Mouse (Mus musculus): ENCODE data around the gene Ccdc17. TPM values are rescaled to one million over a fixed set of nuclear protein-coding genes. Genes with fewer than 3 reads are reported as not detected.
A peak's percentile ranks its signal among the peaks of the same experiment; 100 is the strongest.

Ccdc17 gene
- polyA plus RNA-seq, 1 experiment: 3.0 TPM

DNA sequence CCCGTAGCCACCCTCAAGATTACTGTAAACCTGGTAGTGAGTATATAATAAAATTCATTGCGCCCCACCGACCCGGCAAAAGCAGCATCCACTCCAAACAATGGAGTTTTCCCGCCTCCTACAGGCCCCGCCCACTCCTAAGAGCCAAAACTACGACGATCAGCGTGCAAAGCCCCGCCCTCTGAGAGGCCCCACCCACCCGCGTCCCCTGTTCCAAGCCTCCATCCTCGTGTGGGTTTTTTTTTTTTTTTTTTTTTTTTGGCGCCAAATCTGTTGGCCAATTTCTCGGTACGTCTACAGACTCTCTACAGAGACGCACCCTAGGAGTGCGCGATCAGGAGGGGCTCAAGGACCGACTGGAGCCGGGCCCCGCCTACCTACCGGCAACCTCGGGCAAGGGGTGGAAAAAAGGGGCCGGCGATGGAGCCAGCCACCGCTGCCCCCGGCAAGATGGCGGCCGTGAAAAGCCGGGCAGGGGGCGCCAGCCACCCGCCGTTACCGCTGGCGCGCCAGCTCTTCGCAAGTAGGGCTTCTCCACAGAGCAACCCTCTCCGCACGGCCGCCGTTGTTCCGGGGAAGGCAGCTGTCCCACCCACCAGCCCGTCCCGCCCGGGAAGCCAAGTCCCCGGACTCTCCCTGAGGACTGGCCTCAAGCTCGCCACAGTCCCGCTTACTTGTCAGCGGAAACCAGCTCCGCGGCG is 30.4 kb downstream of the Ccdc17 start:
- no peak for TF ChIP-seq CTCF (IDR thresholded peaks at IDR 0.05; ENCODE audit: control insufficient read depth, insufficient read depth, insufficient replicate concordance, low read depth, low read length)
- H3K4me1 ChIP-seq (ENCODE audit: control insufficient read depth, insufficient read depth, low read length): no peaks in the 10 kb centered on the region; the same call in 1 of the 2 replicates
- H3K27me3 ChIP-seq (ENCODE audit: control insufficient read depth, insufficient read depth, low read length): no peaks in the 10 kb centered on the region
- peak overlapping the region; percentile 97 for H3K4me3 ChIP-seq (ENCODE audit: control insufficient read depth, low read depth, low read length)
- no peaks in the 10 kb centered on the region for H3K36me3 ChIP-seq (ENCODE audit: control insufficient read depth, insufficient read depth, low read length)
- peak overlapping the region; percentile 94 for H3K27ac ChIP-seq (ENCODE audit: control insufficient read depth, insufficient read depth, low read depth, low read length)

DNA sequence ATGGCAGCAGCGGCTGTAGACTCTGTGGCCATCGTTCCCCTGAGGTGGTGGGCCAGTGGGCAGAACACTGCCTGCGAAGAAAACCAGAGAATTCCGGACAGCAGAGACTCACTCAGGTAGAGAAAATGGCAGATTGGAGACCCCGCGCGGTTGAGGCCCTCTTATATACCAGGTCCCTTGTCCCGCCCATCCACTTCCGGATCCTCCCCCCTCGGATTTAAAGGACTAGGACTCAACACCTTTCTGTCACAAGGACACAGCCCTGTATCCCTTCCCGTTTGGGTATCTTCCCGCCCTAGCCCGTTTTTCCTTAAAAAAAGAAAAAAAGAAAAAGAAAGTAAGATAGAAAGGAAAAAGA is 30.9 kb downstream of the Ccdc17 start:
- peak overlapping the region; percentile 97 for H3K4me3 ChIP-seq (ENCODE audit: control insufficient read depth, low read depth, low read length)
- H3K27me3 ChIP-seq (ENCODE audit: control insufficient read depth, insufficient read depth, low read length): no peaks in the 10 kb centered on the region
- no peaks in the 10 kb centered on the region for H3K36me3 ChIP-seq (ENCODE audit: control insufficient read depth, insufficient read depth, low read length)
- peak; percentile 92 for TF ChIP-seq POLR2A (IDR thresholded peaks at IDR 0.05; ENCODE audit: control insufficient read depth, low read depth, low read length)
- no peak for TF ChIP-seq CTCF (IDR thresholded peaks at IDR 0.05; ENCODE audit: control insufficient read depth, insufficient read depth, insufficient replicate concordance, low read depth, low read length)
- H3K4me1 ChIP-seq (ENCODE audit: control insufficient read depth, insufficient read depth, low read length): no peaks in the 10 kb centered on the region; the same call in 1 of the 2 replicates
- H3K27ac ChIP-seq (ENCODE audit: control insufficient read depth, insufficient read depth, low read depth, low read length): peak overlapping the region; percentile 94

DNA sequence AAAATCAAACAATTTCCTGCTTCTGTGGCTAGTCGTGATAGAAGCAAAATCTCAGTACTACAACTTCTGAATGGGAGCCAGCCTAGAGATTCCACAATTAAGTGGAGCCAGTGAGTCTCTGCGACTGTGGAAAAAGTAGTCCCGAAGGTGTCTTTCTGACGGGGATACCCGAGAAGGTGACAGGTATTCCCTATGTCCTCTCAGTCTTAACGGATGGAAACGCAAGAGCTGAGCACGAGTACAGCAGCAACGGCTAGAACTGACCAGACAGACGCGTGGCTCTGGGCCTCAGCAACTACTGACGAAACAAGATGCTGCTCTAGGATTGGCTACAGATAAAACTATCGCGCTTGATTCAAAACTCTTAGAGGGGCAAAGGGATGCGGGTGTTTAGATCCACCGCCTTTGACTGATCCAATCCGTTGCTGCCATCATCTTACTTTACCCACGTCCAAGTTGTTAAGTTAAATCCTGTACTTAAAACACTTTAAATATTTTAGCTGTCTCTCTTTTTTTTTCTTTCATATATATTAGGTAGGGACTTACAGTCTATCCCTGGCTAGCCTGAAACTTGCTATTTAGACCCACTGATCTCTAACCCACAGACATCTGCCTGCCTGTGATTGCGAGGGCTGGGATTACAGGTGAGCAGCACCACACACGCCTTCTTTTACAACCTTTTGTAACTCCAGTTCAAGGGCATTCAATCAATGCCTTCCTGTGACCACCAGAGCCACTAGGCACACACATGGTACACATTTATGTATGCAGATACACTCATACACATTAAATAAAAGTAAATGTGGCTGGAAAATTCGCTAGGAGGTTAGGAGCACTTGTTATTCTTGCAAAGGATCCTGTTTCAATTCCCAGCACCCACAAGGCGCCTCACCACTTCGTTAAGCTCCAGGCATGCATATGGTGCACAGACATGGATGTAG is 31.5 kb downstream of the Ccdc17 start, which contains the start of gene Nasp:
Gene Nasp (minus strand): TSS at position 220 of the 941 bp plus-strand sequence.
- TF ChIP-seq POLR2A (IDR thresholded peaks at IDR 0.05; ENCODE audit: control insufficient read depth, low read depth, low read length) (peak; percentile 82; the same call in 1 of the 2 replicates), CTCF (IDR thresholded peaks at IDR 0.05; ENCODE audit: control insufficient read depth, insufficient read depth, insufficient replicate concordance, low read depth, low read length) (no peak)
- H3K36me3 ChIP-seq (ENCODE audit: control insufficient read depth, insufficient read depth, low read length): no peaks in the 10 kb centered on the region
- no peaks in the 10 kb centered on the region; the same call in 1 of the 2 replicates for H3K4me1 ChIP-seq (ENCODE audit: control insufficient read depth, insufficient read depth, low read length)
- H3K4me3 ChIP-seq (ENCODE audit: control insufficient read depth, low read depth, low read length): peak within 1 kb of the TSS; percentile 97
- no peaks in the 10 kb centered on the region for H3K27me3 ChIP-seq (ENCODE audit: control insufficient read depth, insufficient read depth, low read length)
- H3K27ac ChIP-seq (ENCODE audit: control insufficient read depth, insufficient read depth, low read depth, low read length): peak within 1 kb of the TSS; percentile 94

DNA sequence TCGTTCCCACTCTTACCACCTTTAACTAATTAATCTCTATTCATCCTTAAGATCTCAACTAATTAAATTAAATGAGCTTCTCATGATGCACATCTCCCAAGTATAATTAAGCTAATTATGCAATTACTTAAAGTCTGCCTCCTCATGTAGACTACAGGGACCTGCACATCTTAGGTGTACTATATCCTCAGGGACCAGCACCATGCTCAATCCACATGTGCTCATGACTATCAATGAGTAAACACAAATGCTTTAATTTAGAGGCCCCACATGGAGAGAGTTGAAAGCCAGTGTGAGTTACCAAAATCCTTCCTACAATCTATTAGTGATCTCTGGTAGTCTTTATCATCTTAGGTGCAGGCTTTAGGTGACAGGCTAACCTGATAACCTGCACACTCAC is 38.7 kb downstream of the Ccdc17 start:
- H3K4me3 ChIP-seq (ENCODE audit: control insufficient read depth, low read depth, low read length): no peak overlapping the region
- TF ChIP-seq CTCF (IDR thresholded peaks at IDR 0.05; ENCODE audit: control insufficient read depth, insufficient read depth, insufficient replicate concordance, low read depth, low read length) (no peak), POLR2A (IDR thresholded peaks at IDR 0.05; ENCODE audit: control insufficient read depth, low read depth, low read length) (no peak)
- no peak overlapping the region for H3K27ac ChIP-seq (ENCODE audit: control insufficient read depth, insufficient read depth, low read depth, low read length)
- H3K36me3 ChIP-seq (ENCODE audit: control insufficient read depth, insufficient read depth, low read length): peaks cover 5% of the 10 kb centered on the region
- H3K4me1 ChIP-seq (ENCODE audit: control insufficient read depth, insufficient read depth, low read length): no peaks in the 10 kb centered on the region; the same call in 1 of the 2 replicates
- H3K27me3 ChIP-seq (ENCODE audit: control insufficient read depth, insufficient read depth, low read length): no peaks in the 10 kb centered on the region

DNA sequence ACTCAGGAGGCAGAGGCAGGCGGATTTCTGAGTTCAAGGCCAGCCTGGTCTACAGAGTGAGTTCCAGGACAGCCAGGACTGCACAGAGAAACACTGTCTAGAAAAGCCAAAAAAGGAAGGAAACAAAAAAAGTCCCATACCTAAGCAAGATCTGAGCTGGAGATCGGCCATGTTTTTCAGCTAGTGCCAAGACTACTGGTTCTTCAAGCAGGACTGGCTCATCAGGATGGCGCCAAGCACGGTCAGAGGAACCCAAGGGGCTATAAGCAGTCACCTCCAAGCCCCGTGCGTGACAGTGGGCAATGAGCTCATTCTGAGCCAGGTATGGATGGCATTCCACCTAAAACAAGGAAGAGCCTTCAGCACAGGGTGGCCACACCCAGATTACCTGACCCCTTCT is 42.4 kb downstream of the Ccdc17 start:
- Histone ChIP-seq H3K4me1 (ENCODE audit: control insufficient read depth, insufficient read depth, low read length) (no peaks in the 10 kb centered on the region), H3K36me3 (ENCODE audit: control insufficient read depth, insufficient read depth, low read length) (peaks cover 5% of the 10 kb centered on the region), H3K27ac (ENCODE audit: control insufficient read depth, insufficient read depth, low read depth, low read length) (no peak overlapping the region), H3K4me3 (ENCODE audit: control insufficient read depth, low read depth, low read length) (no peak overlapping the region), H3K27me3 (ENCODE audit: control insufficient read depth, insufficient read depth, low read length) (no peaks in the 10 kb centered on the region)
- TF ChIP-seq CTCF (IDR thresholded peaks at IDR 0.05; ENCODE audit: control insufficient read depth, insufficient read depth, insufficient replicate concordance, low read depth, low read length) (no peak), POLR2A (IDR thresholded peaks at IDR 0.05; ENCODE audit: control insufficient read depth, low read depth, low read length) (no peak)

DNA sequence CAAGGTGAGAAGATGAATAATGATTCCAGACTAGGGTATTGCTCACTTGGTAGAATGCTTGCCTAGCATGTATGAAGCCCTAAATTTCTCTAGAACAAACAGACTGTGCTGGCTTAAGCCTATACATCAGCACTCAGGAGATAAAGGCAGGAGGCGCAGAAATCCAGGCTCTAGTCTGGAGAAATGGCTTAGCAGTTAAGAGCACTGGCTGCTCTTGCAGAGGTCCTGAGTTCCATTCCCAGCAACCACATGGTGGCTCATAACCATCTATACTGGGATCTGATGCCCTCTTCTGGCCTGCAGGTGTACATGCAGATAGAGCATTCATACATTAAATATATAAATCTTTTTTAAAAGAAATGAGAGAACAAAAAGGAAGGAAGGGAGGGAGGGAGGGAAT is 45.6 kb downstream of the Ccdc17 start:
- Histone ChIP-seq H3K27me3 (ENCODE audit: control insufficient read depth, insufficient read depth, low read length) (no peaks in the 10 kb centered on the region), H3K27ac (ENCODE audit: control insufficient read depth, insufficient read depth, low read depth, low read length) (no peak overlapping the region), H3K36me3 (ENCODE audit: control insufficient read depth, insufficient read depth, low read length) (peaks cover 4% of the 10 kb centered on the region), H3K4me3 (ENCODE audit: control insufficient read depth, low read depth, low read length) (no peak overlapping the region), H3K4me1 (ENCODE audit: control insufficient read depth, insufficient read depth, low read length) (no peaks in the 10 kb centered on the region)
- TF ChIP-seq CTCF (IDR thresholded peaks at IDR 0.05; ENCODE audit: control insufficient read depth, insufficient read depth, insufficient replicate concordance, low read depth, low read length) (no peak), POLR2A (IDR thresholded peaks at IDR 0.05; ENCODE audit: control insufficient read depth, low read depth, low read length) (no peak)

DNA sequence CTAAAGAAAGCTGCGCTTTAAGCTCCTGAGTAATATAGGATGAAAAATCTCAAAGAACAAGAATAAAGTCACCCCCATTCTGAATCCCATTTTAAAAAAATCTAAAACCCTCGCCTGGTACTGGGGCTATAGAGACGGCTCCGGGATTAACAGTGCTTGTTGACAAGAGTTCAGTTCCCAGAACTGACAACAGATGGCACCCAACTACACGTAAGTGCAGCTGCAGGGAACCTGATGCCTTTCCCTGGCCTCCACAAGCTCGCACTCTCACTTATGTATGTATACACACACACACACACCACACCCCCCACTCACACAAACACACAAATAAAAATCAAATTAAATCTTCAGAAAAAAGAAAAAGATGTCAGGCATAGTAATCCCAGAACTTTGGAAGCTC is 47.9 kb downstream of the Ccdc17 start:
- Histone ChIP-seq H3K4me3 (ENCODE audit: control insufficient read depth, low read depth, low read length) (no peak overlapping the region), H3K36me3 (ENCODE audit: control insufficient read depth, insufficient read depth, low read length) (peaks cover 4% of the 10 kb centered on the region), H3K4me1 (ENCODE audit: control insufficient read depth, insufficient read depth, low read length) (no peaks in the 10 kb centered on the region), H3K27me3 (ENCODE audit: control insufficient read depth, insufficient read depth, low read length) (no peaks in the 10 kb centered on the region), H3K27ac (ENCODE audit: control insufficient read depth, insufficient read depth, low read depth, low read length) (no peak overlapping the region)
- TF ChIP-seq POLR2A (IDR thresholded peaks at IDR 0.05; ENCODE audit: control insufficient read depth, low read depth, low read length): no peak
- TF ChIP-seq CTCF (IDR thresholded peaks at IDR 0.05; ENCODE audit: control insufficient read depth, insufficient read depth, insufficient replicate concordance, low read depth, low read length): no peak; the same call in 1 of the 2 replicates

Measured in testis, adult 2 months (tissue).